Mouse (Mus musculus): ENCODE data around the gene Adamtsl5. TPM values are rescaled to one million over a fixed set of nuclear protein-coding genes. Genes with fewer than 3 reads are reported as not detected.

Gene Adamtsl5
- total RNA-seq, 1 experiment from 2014 or later: 0.40 TPM

DNA sequence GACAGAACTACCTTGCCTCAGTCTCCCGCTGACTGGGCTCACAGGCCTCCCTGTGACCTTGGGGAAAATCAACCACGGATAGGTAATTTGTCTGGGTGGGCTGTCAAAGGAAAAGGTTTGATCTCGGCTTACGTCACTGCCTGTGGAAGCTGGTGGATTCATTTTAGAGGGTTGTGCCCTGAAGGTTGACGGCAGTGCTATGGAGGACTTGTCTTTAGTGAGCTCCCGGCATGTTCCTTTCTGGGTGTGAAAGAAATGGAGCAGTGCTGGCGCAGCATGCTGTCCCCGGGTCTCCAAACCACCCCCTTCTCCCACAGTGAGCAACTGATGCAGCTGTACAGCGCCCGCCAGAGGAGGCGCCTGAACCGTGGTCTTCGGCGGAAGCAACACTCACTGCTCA lies 54.9 kb downstream of the Adamtsl5 start:
- no peak for ATAC-seq (replicated peaks in 1 of 2; ENCODE audit: insufficient read depth in 1 of 2, low FRiP score in 2 of 2, low TSS enrichment in 1 of 2, low read depth in 1 of 2, poor library complexity in 2 of 2, severe bottlenecking in 2 of 2)

DNA sequence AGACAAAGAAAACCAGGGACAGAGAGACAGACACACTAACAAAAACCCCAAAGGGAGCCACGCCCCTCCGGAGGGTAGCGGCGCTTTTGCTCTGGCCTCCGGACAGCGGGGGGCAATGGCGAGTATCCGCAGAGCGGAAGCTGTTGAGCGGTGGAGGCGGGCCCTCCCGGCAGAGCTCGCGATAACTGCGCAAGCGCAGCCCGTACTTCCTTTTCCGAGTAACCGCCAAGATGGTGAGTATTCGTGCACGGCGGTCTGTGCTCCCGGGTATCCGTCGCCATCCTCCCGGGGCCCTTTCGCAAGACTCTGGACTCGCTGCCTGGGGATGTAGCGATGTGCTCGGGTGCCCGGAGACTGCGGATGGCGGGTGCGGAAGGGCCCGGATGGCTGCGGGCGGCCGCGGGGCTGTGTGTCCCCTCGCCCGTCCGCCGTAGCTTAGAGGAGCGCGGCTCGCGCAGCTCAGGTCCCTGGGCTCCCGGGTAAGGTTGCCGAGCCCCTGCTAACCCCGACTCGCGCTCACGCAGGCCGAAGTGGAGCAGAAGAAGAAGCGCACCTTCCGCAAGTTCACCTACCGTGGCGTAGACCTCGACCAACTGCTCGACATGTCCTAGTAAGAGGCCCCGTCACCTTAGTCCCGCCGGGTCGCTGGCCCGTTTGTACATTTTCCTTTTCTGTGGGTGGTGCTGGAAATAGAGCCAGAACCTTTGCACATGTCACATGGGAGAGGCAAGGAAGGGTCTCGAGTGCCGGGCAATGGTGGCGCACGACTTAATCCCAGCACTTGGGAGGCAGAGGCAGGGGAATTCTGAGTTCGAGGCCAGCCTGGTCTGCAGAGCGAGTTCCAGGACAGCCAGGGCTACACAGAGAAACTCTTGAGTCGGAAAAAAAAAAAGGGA lies 55.7 kb downstream of the Adamtsl5 start, which contains the start of gene Rps15:
TSS of gene Rps15 (plus strand) at position 203 of the 896 bp plus-strand sequence.
- ATAC-seq (replicated peaks in 1 of 2; ENCODE audit: insufficient read depth in 1 of 2, low FRiP score in 2 of 2, low TSS enrichment in 1 of 2, low read depth in 1 of 2, poor library complexity in 2 of 2, severe bottlenecking in 2 of 2): peak; percentile 90 to 96

Other genes with a start within 250 kb of the Adamtsl5 start
- gene Sbno2, start 242.8 kb downstream of the Adamtsl5 start, total RNA-seq (2017): 26.4 and 32.1 TPM in 2 replicates
- gene Stk11, start 232.6 kb downstream of the Adamtsl5 start, total RNA-seq (2017): 106 and 153 TPM in 2 replicates
- gene Atp5d, start 209.8 kb downstream of the Adamtsl5 start, total RNA-seq (2017): 27.9 and 29.8 TPM in 2 replicates
- gene Cbarp, start 207.6 kb downstream of the Adamtsl5 start, total RNA-seq (2017): 2.2 and 2.4 TPM in 2 replicates
- gene Midn, start 200.1 kb downstream of the Adamtsl5 start, total RNA-seq (2017): 19.4 and 20.2 TPM in 2 replicates
- gene Cirbp, start 182.4 kb downstream of the Adamtsl5 start, total RNA-seq (2017): 93.6 and 143 TPM in 2 replicates
- gene 1600002K03Rik, start 175.5 kb downstream of the Adamtsl5 start, total RNA-seq (2017): 9.1 and 26.2 TPM in 2 replicates
- not detected in 2 replicates for gene Efna2, start 168.9 kb downstream of the Adamtsl5 start, total RNA-seq (2017)
- 43.0 and 47.5 TPM in 2 replicates for gene Mum1, start 122.0 kb downstream of the Adamtsl5 start, total RNA-seq (2017)
- 79.6 and 101 TPM in 2 replicates for gene Ndufs7, start 99.3 kb downstream of the Adamtsl5 start, total RNA-seq (2017)
- 0.81 and 1.8 TPM in 2 replicates for gene Gamt, start 87.4 kb downstream of the Adamtsl5 start, total RNA-seq (2017)
- gene Dazap1, start 86.9 kb downstream of the Adamtsl5 start, total RNA-seq (2017): 150 and 329 TPM in 2 replicates
- 2,831 and 3,208 TPM in 2 replicates for gene Rps15, start 56.0 kb downstream of the Adamtsl5 start, total RNA-seq (2017)
- gene Apc2, start 52.4 kb downstream of the Adamtsl5 start, total RNA-seq (2017): 0.30 and 0.75 TPM in 2 replicates
- gene 2310011J03Rik, start 27.9 kb downstream of the Adamtsl5 start, total RNA-seq (2017): 8.5 and 17.6 TPM in 2 replicates
- 2.9 and 3.1 TPM in 2 replicates for gene Pcsk4, start 18.9 kb downstream of the Adamtsl5 start, total RNA-seq (2017)
- gene Reep6, start 18.5 kb downstream of the Adamtsl5 start, total RNA-seq (2017): 2.1 and 2.9 TPM in 2 replicates
- gene Plk5, start 8.0 kb upstream of the Adamtsl5 start, total RNA-seq (2017): not detected in 2 replicates
- gene Mex3d, start 39.2 kb upstream of the Adamtsl5 start, total RNA-seq (2017): 8.8 and 9.9 TPM in 2 replicates
- gene Mbd3, start 51.1 kb upstream of the Adamtsl5 start, total RNA-seq (2017): 40.6 and 89.6 TPM in 2 replicates
- 94.4 and 127 TPM in 2 replicates for gene Uqcr11, start 58.4 kb upstream of the Adamtsl5 start, total RNA-seq (2017)
- gene Tcf3, start 85.2 kb upstream of the Adamtsl5 start, total RNA-seq (2017): 52.6 and 54.4 TPM in 2 replicates
- not detected in 2 replicates for gene Onecut3, start 146.4 kb upstream of the Adamtsl5 start, total RNA-seq (2017)
- gene Atp8b3, start 190.7 kb upstream of the Adamtsl5 start, total RNA-seq (2017): not detected in 2 replicates
- 13.9 and 19.2 TPM in 2 replicates for gene Rexo1, start 213.1 kb upstream of the Adamtsl5 start, total RNA-seq (2017)
- 5.3 and 9.9 TPM in 2 replicates for gene Klf16, start 228.9 kb upstream of the Adamtsl5 start, total RNA-seq (2017)
- 16.3 and 20.9 TPM in 2 replicates for gene Abhd17a, start 241.9 kb upstream of the Adamtsl5 start, total RNA-seq (2017)